Mouse (Mus musculus) liver, embryonic 16.5 days (tissue): Measurements from ENCODE around the gene Plekhh2. TPM values are rescaled to one million over a fixed set of nuclear protein-coding genes. Genes with fewer than 3 reads are reported as not detected.

Experiments
- ATAC-seq: fragments of 200-750 bp; cut with Nextera tagmentation; 2 replicates; pipeline ENCODE4 v1.8.0; 2017; ENCODE audit warnings: low read depth, mild to moderate bottlenecking, moderate number of reproducible peaks, moderate library complexity
- H3K27ac ChIP-seq: fragments of 300-500 bp; sonication (generic); 2 replicates; pipeline ENCODE4 v1.5.1; 2014; ENCODE audit warnings: mild to moderate bottlenecking, low read length
- H3K27me3 ChIP-seq: fragments of 300-500 bp; sonication (generic); 2 replicates; pipeline ENCODE4 v1.6.1; 2014; ENCODE audit warnings: low read depth, low read length, mixed read lengths; ENCODE audit not compliant: control insufficient read depth, insufficient read depth
- H3K36me3 ChIP-seq: fragments of 300-500 bp; sonication (generic); 2 replicates; pipeline ENCODE4 v1.6.1; 2014; ENCODE audit warnings: mild to moderate bottlenecking; ENCODE audit not compliant: control insufficient read depth, insufficient read depth
- H3K4me1 ChIP-seq: fragments of 300-500 bp; sonication (generic); 2 replicates; pipeline ENCODE4 v1.6.1; 2014; ENCODE audit warnings: low read depth, low read length, mixed read lengths; ENCODE audit not compliant: control insufficient read depth
- H3K4me2 ChIP-seq: fragments of 300-500 bp; sonication (generic); 2 replicates; pipeline ENCODE4 v1.6.1; 2014; ENCODE audit warnings: low read depth, low read length, mixed read lengths
- H3K4me3 ChIP-seq: fragments of 300-500 bp; sonication (generic); 2 replicates; pipeline ENCODE4 v1.5.1; 2014; ENCODE audit warnings: low read depth, mild to moderate bottlenecking, low read length
- H3K9ac ChIP-seq: fragments of 300-500 bp; sonication (generic); 2 replicates; pipeline ENCODE4 v1.6.1; 2014; ENCODE audit warnings: low read depth, low read length
- H3K9me3 ChIP-seq: fragments of 300-500 bp; sonication (generic); replicated peaks from 2 replicates; pipeline ENCODE4 v1.6.1; 2016; ENCODE audit warnings: low read length; ENCODE audit not compliant: control insufficient read depth
- WGBS: fragments of 180-500 bp; shearing (Covaris S2); extraction: QIAGEN DNeasy Blood & Tissue Kit; methylation state at CpG from one replicate; pipeline ENCODE4 v1.1.7; 2014; ENCODE audit not compliant: insufficient replicate concordance; 5-methylcytosine and 5-hydroxymethylcytosine counted together
- polyA plus RNA-seq: library from polyadenylated mRNA; unstranded; fragments of >200 nt; fragmentation: Nextera tagmentation; extraction: Ambion mirVana; gene quantifications from 2 replicates; pipeline ENCODE4 v1.2.1, GENCODE M21; 2015

The Plekhh2 gene
- polyA plus RNA-seq, 1 experiment from 2014 or later: 0.46 TPM

- no peak overlapping the region for H3K4me2 ChIP-seq
- H3K9ac ChIP-seq: no peak overlapping the region
- no peaks in the 10 kb centered on the region for H3K36me3 ChIP-seq
- no peak overlapping the region for H3K4me3 ChIP-seq
- ATAC-seq: no peak
- H3K27me3 ChIP-seq: no peaks in the 10 kb centered on the region
- no peaks in the 10 kb centered on the region for H3K9me3 ChIP-seq
- 51% methylated on average over 16 of the region's 16 CpGs for WGBS
- H3K4me1 ChIP-seq: no peaks in the 10 kb centered on the region
- no peak overlapping the region for H3K27ac ChIP-seq
Observed at GRCm38 (mm10) chr17:84576621-84577293, 65.1 kb downstream of the Plekhh2 start.

GRCm38 (mm10) chr17:84579249-84579648, 67.6 kb downstream of the Plekhh2 start:
- no peak overlapping the region for H3K4me2 ChIP-seq
- 36% methylated on average over 8 of the region's 8 CpGs for WGBS
- ATAC-seq: no peak

GRCm38 (mm10) chr17:84579817-84580216, 68.1 kb downstream of the Plekhh2 start:
- no peak overlapping the region for H3K9ac ChIP-seq
- ATAC-seq: no peak
- no peak overlapping the region for H3K27ac ChIP-seq
- H3K4me1 ChIP-seq: no peaks in the 10 kb centered on the region
- H3K27me3 ChIP-seq: no peaks in the 10 kb centered on the region
- H3K4me3 ChIP-seq: no peak overlapping the region
- no peak overlapping the region for H3K4me2 ChIP-seq
- 60% methylated on average over 10 of the region's 10 CpGs for WGBS
- H3K9me3 ChIP-seq: no peaks in the 10 kb centered on the region
- no peaks in the 10 kb centered on the region for H3K36me3 ChIP-seq

More at GRCm38 (mm10) chr17:84579249-84579648, 67.6 kb downstream of the Plekhh2 start:
- no peak overlapping the region for H3K27ac ChIP-seq
- no peaks in the 10 kb centered on the region for H3K9me3 ChIP-seq
- no peaks in the 10 kb centered on the region for H3K4me1 ChIP-seq
- H3K9ac ChIP-seq: no peak overlapping the region
- no peaks in the 10 kb centered on the region for H3K36me3 ChIP-seq
- no peak overlapping the region for H3K4me3 ChIP-seq
- H3K27me3 ChIP-seq: no peaks in the 10 kb centered on the region

GRCm38 (mm10) chr17:84580821-84581220, 69.1 kb downstream of the Plekhh2 start:
- Histone ChIP-seq H3K27ac (no peak overlapping the region), H3K4me3 (no peak overlapping the region), H3K9me3 (no peaks in the 10 kb centered on the region), H3K27me3 (no peaks in the 10 kb centered on the region), H3K4me2 (no peak overlapping the region), H3K36me3 (no peaks in the 10 kb centered on the region), H3K4me1 (no peaks in the 10 kb centered on the region), H3K9ac (no peak overlapping the region)
- 57% methylated on average over 8 of the region's 8 CpGs for WGBS
- no peak for ATAC-seq

GRCm38 (mm10) chr17:84581740-84582414, 70.2 kb downstream of the Plekhh2 start:
- Histone ChIP-seq H3K4me1 (no peaks in the 10 kb centered on the region), H3K4me3 (no peak overlapping the region), H3K9ac (no peak overlapping the region), H3K27me3 (no peaks in the 10 kb centered on the region), H3K27ac (no peak overlapping the region), H3K9me3 (no peaks in the 10 kb centered on the region), H3K4me2 (no peak overlapping the region), H3K36me3 (no peaks in the 10 kb centered on the region)
- 66% methylated on average over 8 of the region's 8 CpGs for WGBS
- no peak for ATAC-seq

GRCm38 (mm10) chr17:84584107-84584506, 72.4 kb downstream of the Plekhh2 start:
- H3K27me3 ChIP-seq: no peaks in the 10 kb centered on the region
- 70% methylated on average over 9 of the region's 9 CpGs for WGBS
- no peak overlapping the region for H3K9ac ChIP-seq
- H3K4me1 ChIP-seq: no peaks in the 10 kb centered on the region
- no peak overlapping the region for H3K4me2 ChIP-seq
- H3K36me3 ChIP-seq: no peaks in the 10 kb centered on the region
- no peaks in the 10 kb centered on the region for H3K9me3 ChIP-seq
- no peak overlapping the region for H3K4me3 ChIP-seq
- H3K27ac ChIP-seq: no peak overlapping the region
- no peak for ATAC-seq

- Histone ChIP-seq H3K27ac (no peak overlapping the region), H3K4me3 (no peak overlapping the region), H3K4me1 (no peaks in the 10 kb centered on the region), H3K9me3 (no peaks in the 10 kb centered on the region), H3K36me3 (no peaks in the 10 kb centered on the region), H3K9ac (no peak overlapping the region), H3K4me2 (no peak overlapping the region), H3K27me3 (no peaks in the 10 kb centered on the region)
- 67% methylated on average over 8 of the region's 8 CpGs for WGBS
- no peak for ATAC-seq
Observed at GRCm38 (mm10) chr17:84585104-84585503, 73.4 kb downstream of the Plekhh2 start.

GRCm38 (mm10) chr17:84590065-84590464, 78.4 kb downstream of the Plekhh2 start:
- no peak for ATAC-seq
- no peaks in the 10 kb centered on the region for H3K27me3 ChIP-seq
- no peak overlapping the region for H3K27ac ChIP-seq
- WGBS: 84% methylated on average over 7 of the region's 7 CpGs
- no peak overlapping the region for H3K9ac ChIP-seq
- no peaks in the 10 kb centered on the region for H3K9me3 ChIP-seq
- H3K4me2 ChIP-seq: no peak overlapping the region
- H3K36me3 ChIP-seq: no peaks in the 10 kb centered on the region
- H3K4me1 ChIP-seq: no peaks in the 10 kb centered on the region
- no peak overlapping the region for H3K4me3 ChIP-seq

- no peak for ATAC-seq
- Histone ChIP-seq H3K4me3 (no peak overlapping the region), H3K27ac (no peak overlapping the region), H3K9ac (no peak overlapping the region), H3K36me3 (no peaks in the 10 kb centered on the region), H3K4me2 (no peak overlapping the region), H3K4me1 (no peaks in the 10 kb centered on the region), H3K9me3 (no peaks in the 10 kb centered on the region), H3K27me3 (no peaks in the 10 kb centered on the region)
- 70% methylated on average over 16 of the region's 16 CpGs for WGBS
Observed at GRCm38 (mm10) chr17:84591431-84592150, 79.9 kb downstream of the Plekhh2 start.
